Mouse (Mus musculus) left cerebral cortex, postnatal 14 days (tissue): Measurements from ENCODE around the gene Smc5. TPM values are rescaled to one million over a fixed set of nuclear protein-coding genes. Genes with fewer than 3 reads are reported as not detected.

ENCODE experiments used
- DNase-seq, 2 experiments: peaks; one replicate each; pipeline ENCODE4 v3.0.0; 2021 to 2022; ENCODE audit warnings: low spot score in 2 of 2, mixed read lengths in 1 of 2
- intact Hi-C: fragments of 180-260 bp; cut with DNase I; formaldehyde crosslinking; loops from one replicate; pipeline ENCODE4 v1.15.1; 2025
- total RNA-seq, 2 experiments: library from RNA; stranded (reverse); gene quantifications; 2 replicates each; pipeline ENCODE4 v1.2.3; 2021

Smc5 gene
- total RNA-seq, 2 experiments from 2014 or later = 36.9 to 39.4 TPM

GRCm38 (mm10) chr19:23159780-23160395, 113.8 kb downstream of the Smc5 start:
- DNase-seq = peak in 1 of 2 experiments; percentile 9
- intact Hi-C loops = no loop called here

Other genes with a start within 250 kb of the Smc5 start
- 100 to 1,000 TPM; 206 to 251 TPM for gene Klf9, start 132.7 kb downstream of the Smc5 start, total RNA-seq
- 1 to 10 TPM; 1.5 to 1.6 TPM for gene Mamdc2, start 174.5 kb upstream of the Smc5 start, total RNA-seq